Mouse (Mus musculus) right cerebral cortex, postnatal 10 days (tissue): ENCODE results near the gene Rcn3.

ENCODE experiments used
- DNase-seq, 2 experiments: peaks; one replicate each; pipeline ENCODE4 v3.0.0; 2021; ENCODE audit warnings: low spot score in 2 of 2

Rcn3 gene

GRCm38 (mm10) chr7:45092048-45092447 is at the start of gene Rcn3:
Rcn3 (minus strand) TSS chr7:45092221.
- DNase-seq: peak; percentile 83 to 87

GRCm38 (mm10) chr7:45141319-45141718 is 49.3 kb upstream of the Rcn3 start:
- no peak for DNase-seq

GRCm38 (mm10) chr7:45139904-45140723 is 48.1 kb upstream of the Rcn3 start:
- DNase-seq: no peak

- DNase-seq: no peak
These were observed 46.4 kb upstream of the Rcn3 start for GRCm38 (mm10) chr7:45138403-45138802.

GRCm38 (mm10) chr7:45137171-45138006 is 45.4 kb upstream of the Rcn3 start:
- DNase-seq: no peak

- DNase-seq: peak; percentile 88 to 90
These were observed 44.1 kb upstream of the Rcn3 start, which contains the start of the genes Gm45713 and Flt3l for GRCm38 (mm10) chr7:45135993-45136567. Gm45713 (minus strand) TSS chr7:45136231. Flt3l (minus strand) TSS chr7:45136432.

- DNase-seq: no peak
These were observed 43.3 kb upstream of the Rcn3 start for GRCm38 (mm10) chr7:45135370-45135769.

- DNase-seq: no peak
These were observed 42.6 kb upstream of the Rcn3 start for GRCm38 (mm10) chr7:45134544-45135026.

- DNase-seq: no peak
These were observed 41.6 kb upstream of the Rcn3 start for GRCm38 (mm10) chr7:45133446-45134159.

GRCm38 (mm10) chr7:45131850-45132249 is 39.8 kb upstream of the Rcn3 start:
- no peak for DNase-seq

GRCm38 (mm10) chr7:45129776-45130512 is 37.9 kb upstream of the Rcn3 start:
- DNase-seq: peak in 1 of 2 experiments; percentile 33

GRCm38 (mm10) chr7:45129318-45129717 is 37.3 kb upstream of the Rcn3 start:
- no peak for DNase-seq

GRCm38 (mm10) chr7:45128624-45129246 is 36.7 kb upstream of the Rcn3 start, which contains the start of gene Rpl13a:
Rpl13a (minus strand) TSS chr7:45128761.
- DNase-seq: peak; percentile 99 to 100

- no peak for DNase-seq
These were observed 35.7 kb upstream of the Rcn3 start for GRCm38 (mm10) chr7:45127700-45128224.

- DNase-seq: peak in 1 of 2 experiments; percentile 27
These were observed 35.1 kb upstream of the Rcn3 start for GRCm38 (mm10) chr7:45126844-45127699.

GRCm38 (mm10) chr7:45126147-45126843 is 34.3 kb upstream of the Rcn3 start:
- DNase-seq: peak in 1 of 2 experiments; percentile 52

GRCm38 (mm10) chr7:45125649-45126048 is 33.6 kb upstream of the Rcn3 start:
- DNase-seq: peak in 1 of 2 experiments; percentile 46

GRCm38 (mm10) chr7:45125144-45125600 is 33.2 kb upstream of the Rcn3 start:
- peak in 1 of 2 experiments; percentile 37 for DNase-seq
